Mouse (Mus musculus) cerebellum, adult 9-11 months (tissue): ENCODE data around the gene Ccdc9.
"Not testable (repeated sequence)": the region's sequence is repeated elsewhere in the genome, so short reads cannot be mapped to it uniquely, and the experiment has no call there.

Experiments
- DNase-seq: peaks from one replicate; pipeline ENCODE4 v3.0.0; 2022

Ccdc9 gene

DNA sequence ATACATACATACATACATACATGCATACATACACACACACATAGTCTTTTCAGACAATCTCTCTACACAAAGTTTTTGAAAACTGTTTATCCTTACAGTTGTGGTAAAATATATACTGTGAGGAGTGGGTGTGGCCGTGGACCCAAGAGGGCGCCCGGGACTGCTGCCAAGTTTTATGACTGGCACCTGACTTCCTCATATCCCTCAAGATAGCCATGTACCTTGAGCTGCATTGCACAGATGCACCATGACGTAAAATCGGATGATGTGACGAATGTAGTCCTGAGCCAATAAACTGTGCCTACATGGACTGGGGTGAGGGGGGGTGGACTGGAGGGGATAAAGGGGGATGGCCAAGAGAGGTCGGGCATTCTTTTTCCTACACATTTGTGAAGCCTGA is 20.0 kb downstream of the Ccdc9 start:
- DNase-seq, result not testable (repeated sequence)

DNA sequence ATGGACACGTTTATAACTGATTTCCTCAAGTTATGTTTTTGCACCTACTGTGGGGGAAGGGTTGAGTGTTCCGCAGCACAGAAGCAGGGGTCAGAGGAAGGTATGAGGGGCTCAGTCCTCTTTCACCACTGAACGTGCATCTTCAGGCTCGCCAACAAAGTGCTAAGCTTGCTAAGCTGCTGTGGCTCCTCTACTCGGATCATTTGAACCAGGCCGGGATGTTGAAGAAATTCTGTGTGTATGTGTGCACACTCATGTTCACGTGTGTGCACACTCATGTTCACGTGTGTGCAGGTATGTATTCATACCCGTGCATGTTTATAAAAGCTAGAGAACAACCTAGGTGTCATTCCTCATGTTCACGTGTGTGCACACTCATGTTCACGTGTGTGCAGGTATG is 20.7 kb downstream of the Ccdc9 start:
- DNase-seq, result no peak

DNA sequence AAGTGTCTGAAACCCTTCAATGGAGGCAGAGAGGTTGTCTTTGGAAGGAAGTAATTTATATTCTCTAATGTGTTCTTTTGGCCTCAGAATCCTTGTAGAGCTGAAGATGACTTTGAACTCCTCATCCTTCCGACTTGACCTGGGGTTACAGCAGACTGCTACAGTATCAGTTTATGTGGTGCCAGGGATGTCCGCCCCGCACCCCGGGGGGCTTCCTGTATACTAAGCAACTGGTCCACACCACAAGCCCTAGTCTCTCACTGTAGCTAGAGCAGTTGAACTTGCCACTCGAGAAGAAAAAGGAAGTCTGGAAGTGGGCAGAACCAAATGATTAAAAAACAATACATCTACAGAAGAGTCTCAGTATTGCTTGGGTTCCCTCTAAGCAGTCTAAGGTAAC is 22.8 kb downstream of the Ccdc9 start:
- no peak for DNase-seq

DNA sequence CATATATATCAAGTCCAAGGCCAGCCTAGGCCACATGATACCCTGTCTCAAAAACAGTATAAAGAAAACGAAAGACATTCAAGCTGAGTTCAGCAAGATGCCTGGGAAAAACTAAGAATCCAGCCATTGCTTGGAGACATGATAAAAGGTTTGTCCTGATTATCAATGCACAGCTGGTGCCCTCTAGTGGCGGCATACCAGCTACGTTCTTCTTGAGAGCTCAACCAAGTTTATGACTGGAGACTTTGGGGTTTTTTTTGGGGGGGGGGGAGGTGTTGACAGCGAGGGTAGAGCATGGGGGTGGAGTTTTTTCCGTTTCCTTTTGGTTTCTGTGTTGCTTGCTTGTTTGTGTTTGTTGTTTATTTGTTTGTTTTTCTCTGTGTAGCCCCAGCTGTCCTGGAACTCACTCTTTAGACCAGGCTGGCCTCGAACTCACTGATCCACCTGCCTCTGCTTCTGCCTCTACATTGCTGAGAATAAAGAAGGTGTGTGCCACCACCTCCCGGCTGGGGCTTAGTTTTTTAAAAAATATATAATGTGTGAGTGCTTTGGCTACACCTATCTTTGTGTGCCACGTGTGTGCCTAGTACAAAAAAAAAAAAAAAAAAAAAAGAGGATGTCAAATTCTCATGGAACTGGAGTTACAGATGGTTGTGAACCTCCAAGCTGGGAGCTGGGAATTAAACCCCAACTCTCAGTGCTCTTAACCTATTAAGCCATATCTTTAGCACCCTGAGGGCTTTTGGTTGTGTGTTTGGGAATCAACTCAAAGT is 23.4 kb downstream of the Ccdc9 start:
- peak; percentile 69 for DNase-seq

DNA sequence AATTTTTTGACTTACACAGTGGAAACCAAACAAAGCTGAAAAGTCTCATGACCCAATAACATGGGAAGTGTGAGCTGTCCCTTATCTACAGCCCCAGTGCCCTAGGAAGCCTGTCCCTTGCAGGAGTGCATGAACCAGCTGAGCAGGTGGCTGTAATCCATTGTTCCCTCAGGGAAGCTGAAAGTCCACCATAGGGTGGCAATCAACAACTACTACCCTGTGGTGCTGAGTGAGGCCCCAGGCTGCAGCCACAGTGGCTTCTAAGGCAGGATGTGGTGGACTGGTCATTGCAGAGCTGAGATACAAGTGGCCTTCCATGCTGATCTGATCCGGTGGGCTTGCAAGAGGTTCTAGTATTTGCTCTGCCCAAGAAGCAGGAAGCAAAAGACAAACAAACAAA is 25.5 kb downstream of the Ccdc9 start:
- DNase-seq, result no peak

DNA sequence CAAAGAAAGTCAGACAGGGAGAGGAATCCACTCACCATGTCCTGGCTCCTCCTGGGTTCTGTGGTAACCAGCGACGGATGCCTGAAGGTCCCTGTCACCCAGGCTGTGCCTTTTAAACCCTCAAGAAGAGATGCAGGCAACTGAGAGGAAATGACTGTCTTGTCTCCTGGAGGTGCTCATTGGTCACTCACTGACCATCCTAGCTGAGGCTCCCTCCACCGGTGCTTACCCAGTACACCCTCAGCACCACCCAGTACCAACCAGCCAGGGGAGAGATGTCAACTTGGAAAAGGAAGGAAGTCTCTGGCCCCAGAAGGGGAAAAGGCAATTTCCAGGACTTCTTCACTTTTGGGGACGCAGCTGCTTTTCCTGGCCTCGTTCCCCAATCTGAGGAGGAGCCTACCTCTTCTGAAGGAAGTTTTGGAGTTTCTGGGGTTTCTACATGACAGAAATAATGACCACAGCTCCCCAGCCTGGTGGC is 27.4 kb downstream of the Ccdc9 start, which contains the start of gene C5ar1:
TSS of gene C5ar1 (minus strand) at position 431 of the 481 bp plus-strand sequence.
- no peak for DNase-seq

DNA sequence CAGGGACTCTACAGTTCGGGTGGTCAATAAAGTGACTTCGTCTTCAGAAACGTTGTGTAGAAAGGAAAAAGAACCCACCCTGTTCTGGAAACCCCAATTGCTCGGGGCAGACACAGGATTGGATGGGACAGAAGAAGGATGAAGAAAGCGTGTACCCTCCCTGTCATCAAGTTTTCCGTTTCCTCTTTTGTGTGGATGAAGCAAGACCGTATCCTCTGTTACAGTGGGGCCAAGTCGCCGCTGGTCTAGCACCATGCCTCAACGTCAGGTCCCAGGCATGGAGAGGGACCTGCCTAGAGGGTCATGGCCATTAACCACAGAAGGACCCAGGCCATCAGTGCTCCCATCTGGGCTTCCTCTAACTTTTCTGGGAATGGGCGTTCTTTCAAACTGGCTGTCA is 28.8 kb downstream of the Ccdc9 start:
- no peak for DNase-seq

DNA sequence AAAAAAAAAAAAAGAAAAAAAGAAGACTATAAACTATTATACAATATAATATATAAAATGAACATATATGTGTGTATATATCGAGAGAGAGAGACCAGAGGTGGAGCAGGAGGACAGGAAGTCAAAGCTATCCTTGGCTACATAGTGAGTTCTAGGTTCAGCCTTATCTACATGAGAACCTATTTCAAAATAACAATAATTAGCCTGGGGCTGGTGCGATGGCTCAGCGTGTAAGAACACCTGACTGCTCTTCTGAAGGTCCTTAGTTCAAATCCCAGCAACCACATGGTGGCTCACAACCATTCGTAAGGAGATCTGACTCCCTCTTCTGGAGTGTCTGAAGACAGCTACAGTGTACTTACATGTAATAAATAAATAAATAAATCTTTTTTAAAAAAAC is 30.6 kb downstream of the Ccdc9 start:
- DNase-seq, result not testable (repeated sequence)

DNA sequence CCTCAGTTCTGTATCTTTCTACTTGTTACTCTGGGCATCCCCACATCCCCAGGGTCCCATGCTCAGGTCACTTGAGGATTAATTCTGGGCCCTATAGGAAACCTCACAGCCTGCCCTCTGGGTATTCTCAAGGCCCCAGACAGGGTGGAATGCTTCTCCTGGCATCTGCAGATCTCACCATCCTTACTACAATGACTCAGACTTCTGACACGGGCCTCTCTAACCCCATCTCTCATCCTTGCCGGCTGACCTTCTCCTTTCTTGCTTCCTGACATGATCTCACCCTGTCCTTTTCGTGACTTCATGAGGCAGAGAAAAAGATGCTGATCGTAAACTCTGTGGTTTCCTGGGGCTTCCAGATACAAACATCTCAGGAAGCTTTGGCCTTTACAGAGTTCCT is 32.4 kb downstream of the Ccdc9 start:
- no peak for DNase-seq

DNA sequence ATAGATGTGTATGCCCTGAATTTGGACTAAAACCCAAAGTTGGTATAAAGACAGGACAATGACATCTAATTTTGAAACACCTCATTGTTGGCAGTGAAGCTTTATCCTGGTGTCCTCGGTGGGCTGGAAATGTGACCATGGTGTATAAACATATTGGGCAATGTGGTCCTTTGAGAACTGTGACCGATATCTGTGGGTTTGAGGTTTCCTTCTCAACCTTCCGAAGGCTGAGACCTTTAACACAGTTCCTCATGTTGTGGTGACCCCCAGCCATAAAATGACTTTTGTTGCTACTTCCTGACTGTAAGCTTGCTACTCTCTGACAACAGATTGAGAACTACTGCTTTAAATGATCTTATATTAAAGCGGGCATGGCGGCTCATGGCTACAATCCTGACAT is 35.9 kb downstream of the Ccdc9 start:
- no peak for DNase-seq

DNA sequence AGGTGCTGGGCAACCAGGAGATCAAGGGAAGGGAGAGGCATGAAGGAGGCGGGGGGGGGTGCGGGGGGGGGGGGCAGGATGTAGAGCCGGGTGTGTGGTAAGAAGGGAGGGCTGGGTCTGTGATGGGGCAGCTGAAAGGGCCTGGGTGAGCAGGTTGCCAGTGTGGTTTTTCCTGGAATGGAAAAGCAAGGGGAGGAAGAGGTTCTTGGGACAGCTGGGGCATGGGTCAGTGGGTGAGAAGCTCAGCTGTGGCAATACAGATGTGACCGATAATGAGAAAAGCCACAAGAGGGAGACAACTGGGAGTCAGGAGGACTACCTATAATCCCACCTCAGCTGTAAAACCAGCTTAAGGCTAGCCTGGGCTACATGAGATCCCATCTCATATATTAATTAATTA is 40.6 kb downstream of the Ccdc9 start:
- DNase-seq, result no peak

DNA sequence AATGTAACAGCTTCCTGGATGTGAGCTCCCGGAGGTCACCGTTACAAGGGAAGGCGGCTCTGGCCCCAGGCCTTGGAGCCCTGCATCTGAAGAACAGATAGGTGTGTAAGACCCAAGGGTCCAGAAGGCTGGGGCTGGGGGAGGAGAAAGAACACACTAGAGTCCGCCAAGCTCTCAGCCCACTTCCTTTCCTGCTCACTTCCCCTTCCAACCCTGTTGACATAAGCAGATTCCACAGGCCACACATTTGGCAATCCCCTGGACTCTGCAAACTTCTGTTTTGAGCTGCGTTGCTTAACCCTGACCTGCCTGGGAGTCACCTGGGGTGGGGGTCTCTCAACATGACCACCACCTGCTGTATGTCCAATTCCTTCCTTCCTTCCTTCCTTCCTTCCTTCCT is 42.5 kb downstream of the Ccdc9 start, which contains the start of gene C5ar2:
TSS of gene C5ar2 (minus strand) at position 88 of the 400 bp plus-strand sequence.
- no peak for DNase-seq

DNA sequence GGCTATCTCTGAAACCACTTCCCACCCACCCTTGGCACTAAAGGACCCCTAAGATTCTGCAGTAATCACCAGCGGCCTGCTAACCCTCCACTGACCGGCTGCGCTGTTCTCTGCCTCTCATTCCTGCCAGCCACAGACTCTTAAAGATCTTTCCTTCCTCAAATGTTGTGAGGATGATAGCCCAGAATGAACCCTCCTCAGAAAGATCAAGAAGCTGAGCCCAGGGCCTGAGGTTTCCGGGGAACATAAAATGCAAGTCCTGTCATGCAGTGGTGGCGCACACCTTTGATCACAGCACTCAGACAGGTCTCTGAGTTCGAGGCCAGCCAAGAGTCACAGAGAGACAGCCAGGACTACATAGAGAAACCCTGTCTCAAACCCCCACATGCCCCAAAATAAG is 44.4 kb downstream of the Ccdc9 start:
- no peak for DNase-seq

DNA sequence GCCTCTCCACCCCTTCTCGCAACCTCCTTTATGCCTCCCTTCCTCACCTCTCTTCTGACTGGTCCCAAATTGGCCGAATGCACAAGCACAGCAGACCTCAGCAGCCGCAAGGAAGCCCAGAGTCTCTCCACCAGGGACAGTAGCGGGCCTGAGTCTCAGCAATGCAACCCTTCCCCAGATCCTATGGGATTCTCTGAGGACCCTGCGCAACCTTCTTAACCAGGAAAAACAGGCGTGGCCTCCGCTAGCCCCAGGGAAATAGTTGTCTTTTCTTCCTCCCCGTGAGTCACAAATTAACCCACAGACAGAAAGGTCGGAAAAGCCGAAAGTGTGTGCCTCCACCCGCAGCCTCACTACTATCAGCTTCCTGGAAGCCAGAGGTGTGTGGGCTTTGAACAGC is 44.8 kb downstream of the Ccdc9 start:
- DNase-seq, result no peak

DNA sequence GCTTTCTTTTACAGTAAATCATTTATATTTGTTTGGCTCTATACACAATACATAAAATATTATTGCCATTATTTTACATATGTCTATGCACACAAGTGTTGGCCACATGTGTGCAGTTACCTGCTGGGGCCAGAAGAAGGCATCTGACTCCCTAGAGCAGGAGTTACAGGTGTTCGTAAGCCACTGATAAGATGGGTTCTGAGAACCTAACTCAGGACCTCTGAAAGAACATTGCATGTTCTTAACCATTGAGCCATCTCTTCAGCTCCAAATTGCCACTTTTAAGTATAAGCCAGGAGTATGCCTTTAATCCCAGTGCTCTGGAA is 45.7 kb downstream of the Ccdc9 start:
- DNase-seq, result no peak

DNA sequence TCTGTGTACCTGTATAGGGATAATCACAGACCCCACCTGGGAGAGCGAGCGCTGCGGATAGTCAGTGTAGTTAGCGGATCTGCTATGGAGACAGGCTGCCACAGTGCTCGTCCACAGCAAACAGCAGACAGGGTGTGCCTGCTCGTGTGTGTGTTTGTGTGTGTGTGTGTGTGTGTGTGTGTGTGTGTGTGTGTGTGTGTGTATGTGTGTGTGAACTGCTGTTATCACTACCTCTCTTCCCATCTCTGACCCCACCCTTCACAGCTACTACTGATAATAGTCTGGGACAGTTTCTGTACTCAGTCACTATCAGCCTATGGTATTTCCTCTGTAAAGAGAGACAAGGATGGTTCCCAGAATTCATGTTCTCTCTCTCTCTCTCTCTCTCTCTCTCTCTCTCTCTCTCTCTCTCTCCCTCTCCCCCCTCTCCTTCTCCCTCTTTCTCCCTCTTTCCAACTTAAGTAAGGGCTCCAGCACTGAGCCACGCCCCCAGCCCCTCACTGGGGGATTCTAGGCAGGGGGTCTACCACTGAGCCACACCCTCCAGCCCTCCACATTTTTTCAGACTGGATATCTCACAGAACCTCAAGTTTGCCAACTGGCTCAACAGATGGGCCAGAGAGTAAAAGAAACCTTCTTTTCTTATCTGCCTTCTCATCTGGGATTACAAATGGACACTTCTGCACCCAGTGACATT is 46.2 kb downstream of the Ccdc9 start:
- DNase-seq, result no peak

DNA sequence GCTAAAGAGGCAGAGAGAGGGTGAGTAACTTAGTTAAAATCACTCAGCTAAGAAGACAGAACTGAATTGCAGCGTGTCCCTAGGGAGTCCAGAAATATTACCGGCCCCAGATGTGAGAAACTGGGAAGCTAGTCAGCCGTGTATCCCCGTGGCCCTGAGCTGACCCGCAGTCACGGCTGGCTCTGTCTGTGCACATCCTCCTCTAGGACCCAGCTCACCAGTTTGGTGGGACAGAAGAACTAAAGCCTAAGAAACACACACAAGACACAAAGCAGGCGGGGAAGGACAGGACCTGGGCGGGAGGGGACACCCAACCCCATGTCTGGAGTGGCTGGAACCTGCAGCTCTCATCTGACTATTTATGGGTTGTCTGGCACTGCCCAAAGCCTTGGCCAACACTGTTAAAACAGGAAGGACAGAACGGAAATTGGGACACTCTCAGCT is 47.0 kb downstream of the Ccdc9 start:
- DNase-seq, result peak; percentile 83

DNA sequence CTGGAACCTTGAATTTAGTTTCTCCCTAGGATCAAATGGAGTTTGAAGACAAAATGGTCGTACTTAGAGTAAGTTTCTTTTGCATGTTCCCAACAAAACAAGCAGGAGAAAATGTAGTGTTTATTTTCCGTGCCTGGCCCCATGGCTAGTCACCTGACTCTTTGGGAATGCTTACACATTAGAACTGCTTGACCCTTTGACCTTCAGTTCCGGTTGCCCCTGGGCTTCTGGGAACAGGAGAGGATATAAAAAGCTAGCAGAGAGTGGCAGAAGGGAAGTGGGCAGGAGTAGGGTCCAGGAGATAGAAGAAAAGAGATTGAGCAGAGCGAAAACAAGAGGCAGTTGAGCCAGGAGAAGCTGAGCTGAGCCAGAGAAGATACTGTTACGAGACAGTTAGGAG is 56.7 kb downstream of the Ccdc9 start:
- no peak for DNase-seq
